Mouse (Mus musculus) C2C12 (cell line): ENCODE data around the gene Urm1.

Experiments used
- CEBPB ChIP-seq: IDR thresholded peaks from one replicate; pipeline ENCODE4 v1.6.1; 2011; ENCODE audit warnings: low read depth, mild to moderate bottlenecking, control low read depth, moderate library complexity
- CTCF ChIP-seq: IDR thresholded peaks from one replicate; pipeline ENCODE4 v1.5.1; 2011; ENCODE audit not compliant: control insufficient read depth, insufficient read depth, insufficient read length
- MAX ChIP-seq: IDR thresholded peaks from one replicate; pipeline ENCODE4 v1.6.1; 2011; ENCODE audit warnings: mild to moderate bottlenecking, control low read depth
- MYOG ChIP-seq: IDR thresholded peaks from one replicate; pipeline ENCODE4 v1.6.1; 2011; ENCODE audit not compliant: control insufficient read depth, insufficient read length; ENCODE audit errors: extremely low read depth
- USF1 ChIP-seq: IDR thresholded peaks from one replicate; pipeline ENCODE4 v1.6.1; 2011; ENCODE audit warnings: low read depth, mild to moderate bottlenecking, control low read depth, moderate library complexity

DNA sequence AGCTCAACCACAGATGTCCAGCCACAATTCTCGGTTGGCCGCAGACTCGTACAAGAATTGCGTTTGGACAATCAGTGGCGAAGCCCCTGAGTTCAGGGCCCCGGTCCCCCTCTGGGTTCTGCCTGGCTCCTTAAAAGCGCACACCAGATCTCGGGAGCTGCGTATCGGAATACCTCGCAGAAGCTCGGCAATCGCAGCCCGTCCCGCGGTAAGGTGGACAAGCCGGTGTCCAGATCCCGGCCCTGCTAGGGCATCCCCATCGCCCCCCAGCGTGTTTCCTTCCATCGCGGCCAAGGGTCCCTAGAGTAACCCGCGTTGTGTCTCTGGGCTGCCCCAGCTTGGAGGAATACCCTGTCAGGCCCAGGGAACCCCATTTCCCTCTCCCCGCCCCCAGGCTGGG lies 25.8 kb downstream of the Urm1 start:
- TF ChIP-seq CTCF, result no peak
- TF ChIP-seq MYOG, result no peak
- TF ChIP-seq CEBPB, result no peak
- no peak for TF ChIP-seq MAX
- no peak for TF ChIP-seq USF1
